In genomic region chr8:80772732-80773460, GRCm38 (mm10) we compare ENCODE assay signal across 11 mouse cellular contexts. TPM values are rescaled to one million over a fixed set of nuclear protein-coding genes. Genes with fewer than 3 reads are reported as not detected.
DNase-seq lines count a peak whose midpoint lies in the region; ATAC-seq and TF ChIP-seq lines count a peak whose summit lies in the region.
"Had no signal": no experiment of that assay in that cellular context is flagged by ENCODE, and none has a peak within 500 bp of the region (broad histone marks: within the 10 kb centered on the region; RNA-seq: fewer than 3 reads in every experiment).

No protein-coding gene starts in this region.

- intact Hi-C loops in left cerebral cortex, adult 2 months (cut with DNase I) = loop anchor here (5.0 kb wide), 2 partner anchors 109 to 224 kb away; partner anchors contain the start of gene Gab1

- ATAC-seq in forebrain, embryonic 13.5 days = 0 out of 2 replicates have a peak, but pooled peaks have one; percentile 24
- ATAC-seq in forebrain, embryonic 11.5 days (replicated peaks; ENCODE audit: low FRiP score) = no peak
- ATAC-seq in common myeloid progenitor, adult 5-6 weeks (replicated peaks; ENCODE audit: low read depth, poor library complexity, severe bottlenecking) = peak; percentile 83
- ATAC-seq in neural tube, embryonic 15.5 days (ENCODE audit: low FRiP score) = 0 out of 2 replicates have a peak, but pooled peaks have one; percentile 28

- DNase-seq in forebrain, embryonic 11.5 days (ENCODE audit: low spot score) = no peak
- no peak for DNase-seq in left cerebral cortex, adult 2 months (ENCODE audit: extremely low spot score in 1 of 2, low spot score in 2 of 2)
- DNase-seq in left cerebral cortex, adult 8-10 months (ENCODE audit: low spot score in 2 of 2) = no peak
- DNase-seq in thymus, postnatal 10 days (ENCODE audit: low spot score in 2 of 2) = no peak
- DNase-seq in gastrocnemius, postnatal 25 days = no peak
- DNase-seq: right cerebral cortex, postnatal 4 days had no signal

- no peaks in the 10 kb centered on the region for H3K27me3 ChIP-seq in forebrain, embryonic 13.5 days
- H3K27me3 ChIP-seq in forebrain, embryonic 11.5 days (ENCODE audit: control insufficient read depth, insufficient read depth, low read length) = no peaks in the 10 kb centered on the region
- H3K27me3 ChIP-seq in neural tube, embryonic 15.5 days (replicated peaks) = no peaks in the 10 kb centered on the region
- H3K27me3 ChIP-seq: hindbrain, embryonic 15.5 days had no signal

- H3K9me3 ChIP-seq in forebrain, embryonic 13.5 days (replicated peaks) = no peaks in the 10 kb centered on the region
- no peaks in the 10 kb centered on the region for H3K9me3 ChIP-seq in forebrain, embryonic 11.5 days (ENCODE audit: control insufficient read depth, low read length)
- H3K9me3 ChIP-seq in neural tube, embryonic 15.5 days (replicated peaks) = no peaks in the 10 kb centered on the region
- H3K9me3 ChIP-seq: hindbrain, embryonic 15.5 days had no signal

- no peaks in the 10 kb centered on the region for H3K4me1 ChIP-seq in forebrain, embryonic 13.5 days
- no peaks in the 10 kb centered on the region for H3K4me1 ChIP-seq in forebrain, embryonic 11.5 days (replicated peaks; ENCODE audit: control insufficient read depth, insufficient read depth, low read length)
- H3K4me1 ChIP-seq in neural tube, embryonic 15.5 days = no peaks in the 10 kb centered on the region
- H3K4me1 ChIP-seq: hindbrain, embryonic 15.5 days had no signal

- WGBS in forebrain, embryonic 13.5 days = 89% methylated on average over 4 of the region's 4 CpGs
- WGBS in forebrain, embryonic 11.5 days = 95% methylated on average over 4 of the region's 4 CpGs
- 88% methylated on average over 4 of the region's 4 CpGs for WGBS in neural tube, embryonic 15.5 days

- H3K36me3 ChIP-seq in forebrain, embryonic 13.5 days (ENCODE audit: poor library complexity, severe bottlenecking) = peaks cover 62% of the 10 kb centered on the region
- H3K36me3 ChIP-seq in forebrain, embryonic 11.5 days (ENCODE audit: control insufficient read depth, insufficient read depth, low read length) = no peaks in the 10 kb centered on the region
- H3K36me3 ChIP-seq in neural tube, embryonic 15.5 days = peaks cover 15% of the 10 kb centered on the region; the same call in 1 of the 2 replicates

- H3K4me2 ChIP-seq in forebrain, embryonic 13.5 days = no peak overlapping the region
- no peak overlapping the region for H3K4me2 ChIP-seq in forebrain, embryonic 11.5 days (ENCODE audit: low read depth, low read length, severe bottlenecking)
- no peak overlapping the region for H3K4me2 ChIP-seq in neural tube, embryonic 15.5 days
- H3K4me2 ChIP-seq: hindbrain, embryonic 15.5 days had no signal

- H3K27ac ChIP-seq in forebrain, embryonic 13.5 days = no peak overlapping the region
- H3K27ac ChIP-seq in forebrain, embryonic 11.5 days (ENCODE audit: low read depth, low read length) = no peak overlapping the region
- H3K27ac ChIP-seq in left cerebral cortex, adult 2 months = no peak overlapping the region
- H3K27ac ChIP-seq in neural tube, embryonic 15.5 days (replicated peaks) = no peak overlapping the region
- H3K27ac ChIP-seq: hindbrain, embryonic 15.5 days; macrophage had no signal

- H3K4me3 ChIP-seq in forebrain, embryonic 13.5 days = no peak overlapping the region
- no peak overlapping the region for H3K4me3 ChIP-seq in forebrain, embryonic 11.5 days (ENCODE audit: low read depth, low read length)
- H3K4me3 ChIP-seq in left cerebral cortex, adult 2 months = no peak overlapping the region
- no peak overlapping the region for H3K4me3 ChIP-seq in neural tube, embryonic 15.5 days (replicated peaks)
- H3K4me3 ChIP-seq: hindbrain, embryonic 15.5 days had no signal

- TF ChIP-seq CTCF in left cerebral cortex, adult 2 months (IDR thresholded peaks at IDR 0.05) = peak; percentile 65

- H3K9ac ChIP-seq in forebrain, embryonic 13.5 days = no peak overlapping the region
- H3K9ac ChIP-seq in forebrain, embryonic 11.5 days (ENCODE audit: low read length) = no peak overlapping the region
- no peak overlapping the region for H3K9ac ChIP-seq in neural tube, embryonic 15.5 days (replicated peaks)
- H3K9ac ChIP-seq: hindbrain, embryonic 15.5 days had no signal

RNA-seq across cellular contexts. Expression of gene Smarca5, which starts 33.6 kb away (rescaled TPM):
- polyA plus RNA-seq in forebrain, embryonic 13.5 days (2015; fragmentation: Nextera tagmentation; extraction: Ambion mirVana) = 101 and 102 TPM in 2 replicates
- 169 and 176 TPM in 2 replicates for polyA plus RNA-seq in forebrain, embryonic 11.5 days (2014; fragmentation: Nextera tagmentation; extraction: Ambion mirVana)
- total RNA-seq in left cerebral cortex, adult 2 months (2021) = 10 to 100 TPM; 60.7 to 61.0 TPM
- 10 to 100 TPM; 53.8 to 56.9 (median 55.4) TPM for total RNA-seq in left cerebral cortex, adult 8-10 months (2022)
- 232 and 251 TPM in 2 replicates for total RNA-seq in common myeloid progenitor, adult 5-6 weeks (2017)
- polyA plus RNA-seq in neural tube, embryonic 15.5 days (2015; fragmentation: Nextera tagmentation; extraction: Ambion mirVana) = 39.5 and 48.8 TPM in 2 replicates
- 10 to 100 TPM; 25.2 to 25.3 TPM for total RNA-seq in gastrocnemius, postnatal 25 days (2021)
